Mouse (Mus musculus): ENCODE results near the gene Irf2bpl. TPM values are rescaled to one million over a fixed set of nuclear protein-coding genes. Genes with fewer than 3 reads are reported as not detected.

The Irf2bpl gene
- total and polyA plus RNA-seq, 3 experiments = 6.9 to 8.0 TPM; not detected in 1

DNA sequence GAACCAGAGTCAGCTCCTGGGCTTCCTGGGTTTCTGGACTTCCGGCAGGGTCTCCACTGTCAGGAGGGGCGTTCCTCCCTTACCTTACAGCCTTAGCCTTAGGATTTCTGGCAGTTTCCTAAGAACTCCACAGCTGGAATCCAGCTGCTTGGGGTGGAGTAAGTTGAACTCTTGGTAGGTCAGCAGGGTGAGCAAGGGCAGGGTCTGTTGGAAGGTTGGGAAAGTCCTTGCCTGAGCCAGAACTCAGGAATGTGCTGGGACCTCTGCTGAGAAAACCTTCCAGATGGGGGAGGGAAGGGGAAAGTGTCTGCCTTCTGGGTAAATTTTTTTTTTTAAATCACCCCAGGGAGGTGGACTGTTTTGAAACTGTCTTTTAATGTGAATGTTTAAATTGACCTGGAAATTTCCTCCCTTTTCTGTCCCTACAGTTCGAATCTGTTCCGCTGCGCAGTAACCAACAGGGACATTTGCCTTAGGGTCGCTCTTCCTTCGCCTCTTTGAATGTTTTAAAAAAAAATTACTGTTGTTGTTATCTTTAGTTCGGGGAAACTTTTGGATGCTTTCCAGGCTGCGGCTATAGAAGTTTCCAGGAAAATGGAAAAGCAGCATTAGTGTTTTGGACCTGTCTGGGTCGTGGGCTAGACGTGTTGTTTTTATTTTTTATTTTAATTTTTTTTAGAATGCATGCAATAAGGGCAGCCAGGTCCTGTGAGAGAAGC lies 15.0 kb upstream of the Irf2bpl start:
- peaks cover 13 to 36% of the 10 kb centered on the region in 2 experiments for H3K4me1 ChIP-seq (ENCODE audit: control insufficient read depth in 1 of 2, insufficient read depth in 2 of 2, low read length in 2 of 2)
- H3K4me3 ChIP-seq (ENCODE audit: control insufficient read depth in 1 of 2, insufficient read depth in 1 of 2, low read depth in 2 of 2, low read length in 2 of 2) = no peak overlapping the region
- no peaks in the 10 kb centered on the region for H3K27me3 ChIP-seq (ENCODE audit: control insufficient read depth in 1 of 2, insufficient read depth in 2 of 2, low read length in 2 of 2)
- no peak overlapping the region for H3K27ac ChIP-seq (ENCODE audit: control insufficient read depth, low read depth, low read length)
- peaks cover 2% of the 10 kb centered on the region for H3K79me2 ChIP-seq (ENCODE audit: control insufficient read depth, insufficient read depth, low read length, poor library complexity)
- TF ChIP-seq ZNF384 (IDR thresholded peaks at IDR 0.05; ENCODE audit: low read depth, low read length) (peak; percentile 86), ETS1 (IDR thresholded peaks at IDR 0.05; ENCODE audit: low read depth, low read length) (peak; percentile 59; the same call in 1 of the 2 replicates), MYB (IDR thresholded peaks at IDR 0.05; ENCODE audit: low read depth, low read length) (no peak), EP300 (IDR thresholded peaks at IDR 0.05; ENCODE audit: low read depth in 1 of 2, low read length in 2 of 2) (peak in 1 of 2 experiments; percentile 36; a peak in 1 of 4 replicates)
- peak overlapping the region; percentile 50 for H3K9ac ChIP-seq (ENCODE audit: control insufficient read depth, low read depth, low read length, poor library complexity, severe bottlenecking)
- peaks cover 0 to 40% of the 10 kb centered on the region in 2 experiments; a peak in 2 of 4 replicates for H3K36me3 ChIP-seq (ENCODE audit: control insufficient read depth in 1 of 2, insufficient read depth in 2 of 2, low read length in 2 of 2)
- DNase-seq (ENCODE audit: low read depth, low spot score) = peak; percentile 37
- H3K9me3 ChIP-seq (replicated peaks; ENCODE audit: insufficient read depth, low read length) = no peaks in the 10 kb centered on the region

DNA sequence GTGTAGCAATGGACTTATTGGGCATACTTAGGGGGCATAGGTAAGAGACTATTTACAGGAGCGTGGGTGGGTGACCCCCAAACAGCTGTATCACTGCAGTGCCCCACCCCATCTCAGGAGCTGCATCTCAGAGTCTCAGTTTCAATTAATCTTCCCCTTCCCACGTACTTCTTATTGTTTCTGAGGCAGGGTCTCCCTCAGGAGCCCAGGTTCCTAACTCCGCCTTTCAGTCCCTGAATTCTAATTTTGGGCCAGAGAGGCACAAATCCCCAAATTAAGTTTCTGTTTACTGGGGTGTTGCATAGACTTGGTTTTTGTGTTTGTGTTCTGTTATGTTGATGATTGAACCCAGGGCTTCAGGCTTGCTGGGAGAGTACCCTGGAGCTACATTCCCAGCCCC lies 13.8 kb upstream of the Irf2bpl start:
- Histone ChIP-seq H3K9ac (ENCODE audit: control insufficient read depth, low read depth, low read length, poor library complexity, severe bottlenecking) (no peak overlapping the region), H3K27ac (ENCODE audit: control insufficient read depth, low read depth, low read length) (no peak overlapping the region), H3K36me3 (ENCODE audit: control insufficient read depth in 1 of 2, insufficient read depth in 2 of 2, low read length in 2 of 2) (peaks cover 0 to 40% of the 10 kb centered on the region in 2 experiments; a peak in 2 of 4 replicates), H3K4me3 (ENCODE audit: control insufficient read depth in 1 of 2, insufficient read depth in 1 of 2, low read depth in 2 of 2, low read length in 2 of 2) (no peak overlapping the region), H3K9me3 (replicated peaks; ENCODE audit: insufficient read depth, low read length) (no peaks in the 10 kb centered on the region), H3K4me1 (ENCODE audit: control insufficient read depth in 1 of 2, insufficient read depth in 2 of 2, low read length in 2 of 2) (peaks cover 13 to 36% of the 10 kb centered on the region in 2 experiments), H3K27me3 (ENCODE audit: control insufficient read depth in 1 of 2, insufficient read depth in 2 of 2, low read length in 2 of 2) (no peaks in the 10 kb centered on the region), H3K79me2 (ENCODE audit: control insufficient read depth, insufficient read depth, low read length, poor library complexity) (peaks cover 5% of the 10 kb centered on the region)
- DNase-seq (ENCODE audit: low read depth, low spot score) = no peak
- TF ChIP-seq USF2 (IDR thresholded peaks at IDR 0.05; ENCODE audit: borderline replicate concordance in 1 of 2, insufficient read depth in 1 of 2, low read depth in 1 of 2, low read length in 2 of 2) = no peak
- no peak for TF ChIP-seq CHD2 (IDR thresholded peaks at IDR 0.05; ENCODE audit: low read length)
- no peak for TF ChIP-seq BHLHE40 (IDR thresholded peaks at IDR 0.05; ENCODE audit: borderline replicate concordance, low read depth, low read length)

DNA sequence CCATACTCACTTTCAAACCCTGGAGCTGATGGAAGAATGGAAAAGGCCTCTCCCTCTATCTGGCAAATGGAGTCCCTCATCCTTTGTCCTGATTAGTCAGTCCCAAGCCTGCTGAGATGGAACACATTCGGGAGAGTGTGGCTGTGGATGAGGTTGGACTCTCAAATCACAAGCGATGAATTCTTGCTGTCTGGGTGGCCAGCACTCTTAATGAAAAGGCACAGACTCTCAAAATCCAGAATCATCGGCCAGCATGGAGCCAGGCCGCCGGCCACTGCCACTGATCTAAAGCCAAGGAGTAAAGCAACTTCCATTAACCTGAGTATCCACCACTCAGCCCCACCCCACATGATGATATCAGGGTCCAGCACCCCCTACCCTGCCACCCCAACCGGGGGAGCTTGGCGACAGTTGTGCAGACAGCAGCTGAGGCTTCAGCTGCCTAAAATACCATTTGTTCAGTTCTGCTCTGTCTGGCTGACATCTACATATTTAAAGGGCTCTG lies 13.2 kb upstream of the Irf2bpl start:
- peaks cover 13 to 39% of the 10 kb centered on the region in 2 experiments for H3K4me1 ChIP-seq (ENCODE audit: control insufficient read depth in 1 of 2, insufficient read depth in 2 of 2, low read length in 2 of 2)
- no peak for DNase-seq (ENCODE audit: low read depth, low spot score)
- H3K79me2 ChIP-seq (ENCODE audit: control insufficient read depth, insufficient read depth, low read length, poor library complexity) = peaks cover 5% of the 10 kb centered on the region
- peak overlapping the region; percentile 62 for H3K9ac ChIP-seq (ENCODE audit: control insufficient read depth, low read depth, low read length, poor library complexity, severe bottlenecking)
- no peak for TF ChIP-seq CHD1 (IDR thresholded peaks at IDR 0.05; ENCODE audit: low read depth, low read length)
- no peak for TF ChIP-seq TCF12 (IDR thresholded peaks at IDR 0.05; ENCODE audit: low read depth, low read length)
- no peak for TF ChIP-seq ZC3H11A (IDR thresholded peaks at IDR 0.05; ENCODE audit: low read depth, low read length)
- H3K27me3 ChIP-seq (ENCODE audit: control insufficient read depth in 1 of 2, insufficient read depth in 2 of 2, low read length in 2 of 2) = no peaks in the 10 kb centered on the region
- H3K4me3 ChIP-seq (ENCODE audit: control insufficient read depth in 1 of 2, insufficient read depth in 1 of 2, low read depth in 2 of 2, low read length in 2 of 2) = peak overlapping the region; percentile 49 to 68; a peak in 2 of 4 replicates
- no peaks in the 10 kb centered on the region for H3K9me3 ChIP-seq (replicated peaks; ENCODE audit: insufficient read depth, low read length)
- H3K27ac ChIP-seq (ENCODE audit: control insufficient read depth, low read depth, low read length) = peak overlapping the region; percentile 87
- H3K36me3 ChIP-seq (ENCODE audit: control insufficient read depth in 1 of 2, insufficient read depth in 2 of 2, low read length in 2 of 2) = peaks cover 0 to 40% of the 10 kb centered on the region in 2 experiments; a peak in 2 of 4 replicates

All from MEL (cell line).